Mouse (Mus musculus): ENCODE measurements around the gene Pklr.

DNA sequence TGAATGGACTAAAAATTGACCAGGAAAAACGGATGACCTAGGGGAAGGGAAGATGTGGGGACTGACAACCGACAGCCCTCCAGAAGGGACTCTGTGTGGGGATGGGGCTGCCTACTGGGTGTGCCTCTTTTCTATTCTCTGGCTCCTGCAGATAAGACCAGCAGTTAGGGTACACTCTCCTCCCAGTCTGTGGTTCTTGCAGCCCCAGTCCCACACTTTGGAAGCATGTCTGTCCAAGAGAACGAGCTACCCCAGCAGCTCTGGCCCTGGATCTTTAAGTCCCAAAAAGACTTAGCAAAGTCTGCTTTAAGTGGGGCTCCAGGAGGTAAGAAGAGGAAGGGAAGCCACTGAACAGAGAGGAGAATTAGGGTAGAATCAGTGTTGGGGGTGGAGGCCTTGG lies at the start of gene Pklr:
- peak; percentile 60 to 84; a peak in 3 of 4 replicates for TF ChIP-seq POLR2A (IDR thresholded peaks at IDR 0.05; ENCODE audit: control insufficient read depth in 1 of 2, insufficient read depth in 1 of 2, low read depth in 1 of 2, low read length in 2 of 2, poor library complexity in 1 of 2)
- peak; percentile 66 for TF ChIP-seq SIN3A (IDR thresholded peaks at IDR 0.05; ENCODE audit: low read length)
- TF ChIP-seq MYC (IDR thresholded peaks at IDR 0.05; ENCODE audit: low read depth, low read length), result peak; percentile 65; the same call in 1 of the 2 replicates
- TF ChIP-seq JUND (IDR thresholded peaks at IDR 0.05; ENCODE audit: low read depth, low read length), result no peak
- TF ChIP-seq CTCF (IDR thresholded peaks at IDR 0.05 in 2 of 3, conservative IDR thresholded peaks at IDR 0.05 in 1 of 3; ENCODE audit: control insufficient read depth in 1 of 3, insufficient read depth in 1 of 3, low read depth in 2 of 3, low read length in 3 of 3, poor library complexity in 1 of 3, severe bottlenecking in 1 of 3), result no peak
- no peak for TF ChIP-seq CHD1 (IDR thresholded peaks at IDR 0.05; ENCODE audit: low read depth, low read length)

All from MEL (cell line).